Mouse (Mus musculus) embryonic facial prominence, embryonic 15.5 days (tissue): ENCODE measurements at regions not wholly inside any gene's neighbourhood (a gene's known extent, or its start where the extent isn't known, plus 50 kb on each side); places are given as distances from the start of the nearest gene placed in this dataset.

Experiments
- ATAC-seq: fragments of 200-750 bp; cut with Nextera tagmentation; 2 replicates; pipeline ENCODE4 v1.8.0; 2017; ENCODE audit warnings: low read depth, moderate TSS enrichment; ENCODE audit not compliant: insufficient number of reproducible peaks, low FRiP score, low TSS enrichment
- H3K27ac ChIP-seq: fragments of 300-500 bp; sonication (generic); replicated peaks from 2 replicates; pipeline ENCODE4 v1.5.1; 2015; ENCODE audit warnings: mild to moderate bottlenecking, inconsistent platforms
- H3K27me3 ChIP-seq: fragments of 300-500 bp; sonication (generic); 2 replicates; pipeline ENCODE4 v1.6.1; 2015; ENCODE audit warnings: inconsistent platforms
- H3K36me3 ChIP-seq: fragments of 300-500 bp; sonication (generic); 2 replicates; pipeline ENCODE4 v1.6.1; 2015; ENCODE audit warnings: mild to moderate bottlenecking, inconsistent platforms
- H3K4me1 ChIP-seq: fragments of 300-500 bp; sonication (generic); 2 replicates; pipeline ENCODE4 v1.6.1; 2015; ENCODE audit warnings: inconsistent platforms
- H3K4me2 ChIP-seq: fragments of 300-500 bp; sonication (generic); replicated peaks from 2 replicates; pipeline ENCODE4 v1.6.1; 2015; ENCODE audit warnings: mild to moderate bottlenecking, inconsistent platforms
- H3K4me3 ChIP-seq: fragments of 300-500 bp; sonication (generic); replicated peaks from 2 replicates; pipeline ENCODE4 v1.5.1; 2015; ENCODE audit warnings: mild to moderate bottlenecking, inconsistent platforms
- H3K9ac ChIP-seq: fragments of 300-500 bp; sonication (generic); 2 replicates; pipeline ENCODE4 v1.6.1; 2015; ENCODE audit warnings: inconsistent platforms
- H3K9me3 ChIP-seq: fragments of 300-500 bp; sonication (generic); replicated peaks from 2 replicates; pipeline ENCODE4 v1.6.1; 2016; ENCODE audit warnings: inconsistent platforms
- WGBS: fragments of 180-500 bp; shearing (Covaris S2); methylation state at CpG from one replicate; pipeline ENCODE4 v1.1.7; 2015; 5-methylcytosine and 5-hydroxymethylcytosine counted together

DNA sequence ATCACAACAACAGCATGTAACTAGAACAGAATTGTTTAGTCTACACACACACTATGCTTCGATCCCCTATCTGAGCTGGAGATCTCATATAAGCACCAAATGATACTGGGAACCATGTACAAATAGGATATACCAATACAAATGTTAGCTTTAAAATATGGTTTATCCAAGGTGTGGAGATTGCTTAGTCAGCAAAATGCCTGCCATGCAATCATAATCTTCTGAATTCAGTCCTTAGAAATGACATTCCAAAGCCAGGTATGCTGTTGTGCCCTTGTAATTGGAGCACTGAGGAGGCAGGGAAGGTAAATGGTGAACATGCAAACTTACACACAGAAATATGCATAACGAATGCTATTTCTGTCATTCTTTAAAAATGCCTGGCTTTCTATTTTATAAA is 54.0 kb upstream of the Thsd7b start:
- Histone ChIP-seq H3K9me3 (no peaks in the 10 kb centered on the region), H3K27ac (no peak overlapping the region), H3K9ac (no peak overlapping the region), H3K4me1 (no peaks in the 10 kb centered on the region), H3K27me3 (no peaks in the 10 kb centered on the region), H3K36me3 (no peaks in the 10 kb centered on the region), H3K4me2 (no peak overlapping the region), H3K4me3 (no peak overlapping the region)
- no peak for ATAC-seq
- WGBS, result 86% methylated on average over 2 of the region's 2 CpGs

DNA sequence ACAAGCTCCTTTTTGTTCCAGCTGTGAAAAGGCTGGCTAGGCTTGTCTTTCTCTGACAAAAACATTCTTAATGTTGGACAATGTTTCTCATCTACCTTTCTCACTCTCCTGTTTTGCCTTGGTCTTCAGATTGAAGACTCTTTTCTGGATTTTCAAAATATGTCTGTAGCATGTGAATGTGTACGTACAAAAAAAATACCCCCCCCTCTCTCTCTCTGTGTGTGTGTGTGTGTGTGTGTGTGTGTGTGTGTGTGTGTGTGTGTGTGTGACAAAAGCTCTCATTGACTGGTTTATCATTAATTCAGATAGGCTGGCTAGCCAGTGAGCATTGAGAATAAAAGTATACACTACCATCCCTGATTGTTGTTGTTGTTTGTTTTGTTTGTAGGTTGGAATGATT is 64.3 kb upstream of the Thsd7b start:
- H3K9me3 ChIP-seq, result no peaks in the 10 kb centered on the region
- ATAC-seq, result no peak
- H3K27me3 ChIP-seq, result no peaks in the 10 kb centered on the region
- no peak overlapping the region for H3K4me3 ChIP-seq
- H3K4me1 ChIP-seq, result peaks cover 5% of the 10 kb centered on the region
- no peak overlapping the region for H3K9ac ChIP-seq
- 50% methylated on average over 1 of the region's 1 CpGs for WGBS
- no peaks in the 10 kb centered on the region for H3K36me3 ChIP-seq
- H3K4me2 ChIP-seq, result no peak overlapping the region
- no peak overlapping the region for H3K27ac ChIP-seq

DNA sequence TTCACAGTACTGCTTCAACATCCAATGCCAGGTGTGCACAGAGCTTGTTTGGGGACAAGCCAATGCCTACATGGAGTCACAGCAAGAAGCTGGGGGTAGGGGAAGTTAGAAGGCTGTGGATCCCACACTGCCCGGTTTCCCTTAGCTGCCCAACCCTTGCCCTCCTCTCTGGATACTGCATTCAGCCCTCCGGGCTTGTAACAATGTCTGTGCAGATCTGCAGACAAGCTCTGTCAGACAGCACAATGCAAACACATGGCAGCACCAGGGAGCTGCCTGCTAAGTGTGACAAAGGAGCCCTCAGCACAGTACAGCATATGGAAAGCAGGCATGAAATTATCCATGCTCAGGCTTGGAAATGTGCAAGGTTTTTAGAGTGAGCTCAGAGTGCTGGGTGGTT is 64.7 kb upstream of the Thsd7b start:
- H3K4me2 ChIP-seq, result no peak overlapping the region
- H3K9ac ChIP-seq, result no peak overlapping the region
- no peaks in the 10 kb centered on the region for H3K27me3 ChIP-seq
- WGBS, result 19% methylated on average over 2 of the region's 2 CpGs
- peaks cover 5% of the 10 kb centered on the region for H3K4me1 ChIP-seq
- H3K27ac ChIP-seq, result no peak overlapping the region
- ATAC-seq, result peak; percentile 83
- H3K9me3 ChIP-seq, result no peaks in the 10 kb centered on the region
- H3K36me3 ChIP-seq, result no peaks in the 10 kb centered on the region
- H3K4me3 ChIP-seq, result no peak overlapping the region

GRCm38 (mm10) chr1:129207674-129208073 is 65.4 kb upstream of the Thsd7b start:
- WGBS, result 79% methylated on average over 5 of the region's 5 CpGs
- Histone ChIP-seq H3K36me3 (no peaks in the 10 kb centered on the region), H3K4me2 (no peak overlapping the region), H3K27me3 (no peaks in the 10 kb centered on the region), H3K9me3 (no peaks in the 10 kb centered on the region), H3K4me3 (no peak overlapping the region), H3K4me1 (peaks cover 5% of the 10 kb centered on the region), H3K27ac (no peak overlapping the region), H3K9ac (no peak overlapping the region)
- no peak for ATAC-seq

GRCm38 (mm10) chr1:129180174-129180759 is 92.8 kb upstream of the Thsd7b start:
- H3K4me2 ChIP-seq, result no peak overlapping the region
- no peaks in the 10 kb centered on the region for H3K27me3 ChIP-seq
- H3K27ac ChIP-seq, result no peak overlapping the region
- no peak overlapping the region for H3K9ac ChIP-seq
- H3K9me3 ChIP-seq, result no peaks in the 10 kb centered on the region
- ATAC-seq, result no peak
- no peak overlapping the region for H3K4me3 ChIP-seq
- no peaks in the 10 kb centered on the region for H3K36me3 ChIP-seq
- 82% methylated on average over 3 of the region's 3 CpGs for WGBS
- no peaks in the 10 kb centered on the region for H3K4me1 ChIP-seq

GRCm38 (mm10) chr1:129169936-129170335 is 103.2 kb upstream of the Thsd7b start:
- Histone ChIP-seq H3K4me2 (no peak overlapping the region), H3K27ac (no peak overlapping the region), H3K4me1 (no peaks in the 10 kb centered on the region), H3K9me3 (no peaks in the 10 kb centered on the region), H3K4me3 (no peak overlapping the region), H3K36me3 (no peaks in the 10 kb centered on the region), H3K9ac (no peak overlapping the region), H3K27me3 (no peaks in the 10 kb centered on the region)
- WGBS, result 82% methylated on average over 8 of the region's 8 CpGs
- no peak for ATAC-seq

DNA sequence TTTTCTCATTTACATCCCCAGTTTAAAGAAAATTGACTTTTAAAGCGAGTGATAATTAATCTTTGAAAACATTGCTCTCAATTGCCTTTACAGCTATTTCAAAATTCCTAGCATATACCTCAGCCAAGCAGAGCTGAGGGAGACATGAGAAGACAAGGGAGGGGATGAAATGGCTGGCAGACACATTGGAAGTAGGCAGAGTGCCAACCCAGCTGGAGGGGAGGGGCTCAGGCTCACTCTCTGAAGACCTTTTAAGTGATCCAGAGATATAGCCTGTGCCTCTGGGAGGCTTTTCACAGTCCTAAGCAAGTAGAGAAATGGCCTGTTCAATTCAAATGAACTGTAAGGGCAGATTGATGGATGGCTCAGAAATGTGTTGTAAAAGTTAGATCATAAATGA is 122.5 kb upstream of the Thsd7b start:
- Histone ChIP-seq H3K9ac (no peak overlapping the region), H3K27me3 (no peaks in the 10 kb centered on the region), H3K36me3 (no peaks in the 10 kb centered on the region), H3K4me2 (no peak overlapping the region), H3K4me1 (no peaks in the 10 kb centered on the region), H3K4me3 (no peak overlapping the region), H3K27ac (no peak overlapping the region), H3K9me3 (no peaks in the 10 kb centered on the region)
- no peak for ATAC-seq
- 73% methylated on average over 1 of the region's 1 CpGs for WGBS

GRCm38 (mm10) chr1:129148733-129149388 is 124.2 kb upstream of the Thsd7b start:
- Histone ChIP-seq H3K4me2 (no peak overlapping the region), H3K4me1 (no peaks in the 10 kb centered on the region), H3K36me3 (no peaks in the 10 kb centered on the region), H3K27me3 (no peaks in the 10 kb centered on the region), H3K9me3 (no peaks in the 10 kb centered on the region), H3K9ac (no peak overlapping the region), H3K4me3 (no peak overlapping the region), H3K27ac (no peak overlapping the region)
- ATAC-seq, result no peak
- 67% methylated on average over 7 of the region's 7 CpGs for WGBS

DNA sequence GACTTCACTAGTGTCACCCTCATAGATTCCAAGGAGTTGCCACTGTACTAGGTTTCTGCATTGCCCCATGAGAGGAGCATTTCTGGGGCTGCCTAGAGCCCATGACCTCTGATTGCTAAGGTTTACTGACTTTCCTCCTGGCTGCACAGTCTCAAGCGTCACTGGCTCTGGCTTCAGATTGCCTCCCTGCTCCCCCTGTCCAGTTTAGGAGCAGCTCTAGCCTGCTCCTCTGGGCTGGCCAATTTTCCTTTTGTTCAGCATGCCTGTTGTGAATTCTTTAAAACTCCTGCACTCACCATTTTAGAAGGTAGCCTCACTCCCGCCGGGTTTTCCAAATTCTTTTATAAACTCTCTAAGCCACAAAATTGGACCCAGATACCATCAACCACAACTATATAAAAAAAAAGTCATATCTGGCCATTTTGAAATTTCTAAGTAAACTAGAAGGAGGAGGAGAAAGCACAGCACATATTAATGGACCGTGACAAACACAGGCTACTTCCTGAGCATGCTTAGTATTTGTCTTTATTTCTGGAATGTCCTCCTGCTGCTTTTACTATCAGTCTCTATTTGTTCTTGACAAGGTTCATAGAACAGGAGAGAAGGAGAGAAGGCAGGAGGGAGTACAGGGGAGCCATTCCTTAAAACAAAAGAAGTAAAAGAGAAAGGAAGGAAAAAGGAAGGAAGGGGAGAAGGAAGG is 126.6 kb upstream of the Thsd7b start:
- 41% methylated on average over 4 of the region's 4 CpGs for WGBS
- H3K27me3 ChIP-seq, result no peaks in the 10 kb centered on the region
- no peak for ATAC-seq
- no peak overlapping the region for H3K4me2 ChIP-seq
- H3K9ac ChIP-seq, result no peak overlapping the region
- H3K9me3 ChIP-seq, result no peaks in the 10 kb centered on the region
- no peaks in the 10 kb centered on the region for H3K4me1 ChIP-seq
- H3K4me3 ChIP-seq, result no peak overlapping the region
- H3K36me3 ChIP-seq, result no peaks in the 10 kb centered on the region
- no peak overlapping the region for H3K27ac ChIP-seq

GRCm38 (mm10) chr1:129138783-129139182 is 134.3 kb upstream of the Thsd7b start:
- H3K9me3 ChIP-seq, result no peaks in the 10 kb centered on the region
- 82% methylated on average over 7 of the region's 7 CpGs for WGBS

DNA sequence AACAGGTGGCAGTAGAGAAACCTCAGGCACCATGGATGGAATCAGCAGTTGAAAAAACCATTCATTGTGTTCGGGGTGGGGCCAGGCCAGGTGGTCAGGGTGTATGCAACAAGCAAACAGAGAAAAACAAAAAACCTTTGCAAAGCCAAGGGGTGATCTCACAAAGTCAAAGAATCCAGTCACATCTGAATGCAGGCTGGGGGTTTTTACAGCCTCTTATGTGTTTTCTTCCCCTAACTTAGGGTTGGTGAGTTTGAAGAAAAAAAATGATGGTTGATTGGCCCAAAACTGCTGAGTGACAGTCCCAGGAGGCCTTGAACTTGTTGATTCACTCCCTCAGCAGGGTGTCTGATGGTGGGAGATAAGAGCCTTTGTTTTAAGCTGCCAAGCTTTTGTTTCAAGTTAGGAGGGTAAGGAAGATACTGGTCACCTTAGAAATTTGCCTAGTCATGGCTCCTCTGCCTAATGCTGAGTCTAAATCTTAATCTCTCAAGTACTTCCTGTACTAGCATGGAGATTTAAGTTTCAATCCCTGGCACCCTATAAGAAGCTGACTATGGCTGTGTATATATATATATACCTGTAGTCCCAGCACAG is 166.0 kb upstream of the Thsd7b start:
- 66% methylated on average over 1 of the region's 1 CpGs for WGBS
- no peaks in the 10 kb centered on the region for H3K27me3 ChIP-seq
- no peaks in the 10 kb centered on the region for H3K9me3 ChIP-seq
- H3K27ac ChIP-seq, result no peak overlapping the region
- H3K36me3 ChIP-seq, result no peaks in the 10 kb centered on the region
- no peaks in the 10 kb centered on the region for H3K4me1 ChIP-seq
- no peak overlapping the region for H3K4me3 ChIP-seq
- no peak for ATAC-seq
- H3K4me2 ChIP-seq, result no peak overlapping the region
- H3K9ac ChIP-seq, result no peak overlapping the region

More at GRCm38 (mm10) chr1:129138783-129139182, 134.3 kb upstream of the Thsd7b start:
- no peak overlapping the region for H3K4me2 ChIP-seq
- H3K27me3 ChIP-seq, result no peaks in the 10 kb centered on the region
- no peak for ATAC-seq
- no peaks in the 10 kb centered on the region for H3K4me1 ChIP-seq
- H3K4me3 ChIP-seq, result no peak overlapping the region
- no peak overlapping the region for H3K9ac ChIP-seq
- no peak overlapping the region for H3K27ac ChIP-seq
- no peaks in the 10 kb centered on the region for H3K36me3 ChIP-seq
